Mouse (Mus musculus): ENCODE data around the gene Olfr1148.

Gene Olfr1148

GRCm38 (mm10) chr2:87830233-87830632 is at the start of gene Olfr1148:
Olfr1148 (plus strand) TSS chr2:87830533.
- in situ Hi-C loops (cut with MboI): no loop called here

GRCm38 (mm10) chr2:87800292-87800691 is 30.0 kb upstream of the Olfr1148 start, which contains the start of gene Olfr1143:
Olfr1143 (plus strand) TSS chr2:87800592.
- in situ Hi-C loops (cut with MboI): no loop called here

GRCm38 (mm10) chr2:87809522-87809921 is 20.8 kb upstream of the Olfr1148 start, which contains the start of gene Olfr1145:
Olfr1145 (plus strand) TSS chr2:87809822.
- in situ Hi-C loops (cut with MboI): no loop called here

- in situ Hi-C loops (cut with MboI): no loop called here
Observed at GRCm38 (mm10) chr2:87843693-87844092, 13.4 kb downstream of the Olfr1148 start, which contains the start of gene Olfr1150-ps1. Olfr1150-ps1 (plus strand) TSS chr2:87843993.

GRCm38 (mm10) chr2:87855562-87855961 is 25.2 kb downstream of the Olfr1148 start, which contains the start of gene Olfr1151:
Olfr1151 (plus strand) TSS chr2:87855862.
- in situ Hi-C loops (cut with MboI): no loop called here

- in situ Hi-C loops (cut with MboI): no loop called here
Observed at GRCm38 (mm10) chr2:87866192-87866591, 35.9 kb downstream of the Olfr1148 start, which contains the start of gene Olfr1152. Olfr1152 (plus strand) TSS chr2:87866492.
